Mouse (Mus musculus): ENCODE data around the gene Plagl1. TPM values are rescaled to one million over a fixed set of nuclear protein-coding genes. Genes with fewer than 3 reads are reported as not detected.

The Plagl1 gene
- polyA plus RNA-seq, 1 experiment from 2014 or later, result 163 TPM

Other genes starting within 250 kb of the Plagl1 start
- gene Utrn, start 191.1 kb upstream of the Plagl1 start, polyA plus RNA-seq (2014; fragmentation: Nextera tagmentation; extraction: Ambion mirVana), result 19.8 and 23.0 TPM in 2 replicates
- gene Stx11, start 96.2 kb upstream of the Plagl1 start, polyA plus RNA-seq (2014; fragmentation: Nextera tagmentation; extraction: Ambion mirVana), result 12.6 and 14.9 TPM in 2 replicates
- 48.0 and 50.1 TPM in 2 replicates for gene Sf3b5, start 55.2 kb upstream of the Plagl1 start, polyA plus RNA-seq (2014; fragmentation: Nextera tagmentation; extraction: Ambion mirVana)
- gene Zc2hc1b, start 117.5 kb downstream of the Plagl1 start, polyA plus RNA-seq (2014; fragmentation: Nextera tagmentation; extraction: Ambion mirVana), result not detected in 2 replicates
- 92.6 and 102 TPM in 2 replicates for gene Ltv1, start 132.7 kb downstream of the Plagl1 start, polyA plus RNA-seq (2014; fragmentation: Nextera tagmentation; extraction: Ambion mirVana)

Measured in liver, embryonic 11.5 days (tissue).